Mouse (Mus musculus): Measurements from ENCODE around the gene Sorcs2.

The Sorcs2 gene

GRCm38 (mm10) chr5:36220626-36221025, 177.3 kb downstream of the Sorcs2 start:
- DNase-seq = no peak

GRCm38 (mm10) chr5:36220105-36220504, 177.8 kb downstream of the Sorcs2 start:
- no peak for DNase-seq

- peak; percentile 81 to 91 for DNase-seq
These were observed 184.6 kb downstream of the Sorcs2 start for GRCm38 (mm10) chr5:36213310-36213709.

- DNase-seq = peak in 1 of 2 experiments; percentile 22
These were observed 189.1 kb downstream of the Sorcs2 start for GRCm38 (mm10) chr5:36208803-36209202.

GRCm38 (mm10) chr5:36205397-36205796, 192.5 kb downstream of the Sorcs2 start:
- DNase-seq = no peak

GRCm38 (mm10) chr5:36203916-36204315, 194.0 kb downstream of the Sorcs2 start, which contains the start of gene Psapl1:
TSS of gene Psapl1 (plus strand) at chr5:36204021.
- DNase-seq = peak; percentile 36 to 57

GRCm38 (mm10) chr5:36203421-36203820, 194.5 kb downstream of the Sorcs2 start:
- no peak for DNase-seq

GRCm38 (mm10) chr5:36202781-36203180, 195.2 kb downstream of the Sorcs2 start:
- DNase-seq = no peak

GRCm38 (mm10) chr5:36199519-36199918, 198.4 kb downstream of the Sorcs2 start:
- DNase-seq = no peak

- no peak for DNase-seq
These were observed 202.5 kb downstream of the Sorcs2 start for GRCm38 (mm10) chr5:36195436-36195835.

GRCm38 (mm10) chr5:36194631-36195030, 203.3 kb downstream of the Sorcs2 start:
- no peak for DNase-seq

GRCm38 (mm10) chr5:36192677-36193076, 205.3 kb downstream of the Sorcs2 start:
- no peak for DNase-seq

GRCm38 (mm10) chr5:36191876-36192275, 206.1 kb downstream of the Sorcs2 start:
- DNase-seq = peak; percentile 58 to 60

- DNase-seq = no peak
These were observed 206.7 kb downstream of the Sorcs2 start for GRCm38 (mm10) chr5:36191285-36191684.

GRCm38 (mm10) chr5:36188310-36188709, 209.6 kb downstream of the Sorcs2 start:
- DNase-seq = no peak

GRCm38 (mm10) chr5:36186294-36187053, 211.5 kb downstream of the Sorcs2 start:
- no peak for DNase-seq

GRCm38 (mm10) chr5:36182326-36182725, 215.6 kb downstream of the Sorcs2 start:
- no peak for DNase-seq

- no peak for DNase-seq
These were observed 218.2 kb downstream of the Sorcs2 start for GRCm38 (mm10) chr5:36179708-36180107.

- DNase-seq = no peak
These were observed 219.2 kb downstream of the Sorcs2 start for GRCm38 (mm10) chr5:36178785-36179184.

GRCm38 (mm10) chr5:36178215-36178614, 219.7 kb downstream of the Sorcs2 start:
- no peak for DNase-seq

- DNase-seq = no peak
These were observed 221.1 kb downstream of the Sorcs2 start for GRCm38 (mm10) chr5:36176873-36177272.

- no peak for DNase-seq
These were observed 221.5 kb downstream of the Sorcs2 start for GRCm38 (mm10) chr5:36176409-36176808.

- no peak for DNase-seq
These were observed 223.3 kb downstream of the Sorcs2 start for GRCm38 (mm10) chr5:36174569-36175115.

GRCm38 (mm10) chr5:36168963-36169650, 228.8 kb downstream of the Sorcs2 start:
- no peak for DNase-seq
